Mouse (Mus musculus): Measurements from ENCODE around the gene Sh3d21.
"Not testable (repeated sequence)": the region's sequence is repeated elsewhere in the genome, so short reads cannot be mapped to it uniquely, and the experiment has no call there.

Gene Sh3d21

DNA sequence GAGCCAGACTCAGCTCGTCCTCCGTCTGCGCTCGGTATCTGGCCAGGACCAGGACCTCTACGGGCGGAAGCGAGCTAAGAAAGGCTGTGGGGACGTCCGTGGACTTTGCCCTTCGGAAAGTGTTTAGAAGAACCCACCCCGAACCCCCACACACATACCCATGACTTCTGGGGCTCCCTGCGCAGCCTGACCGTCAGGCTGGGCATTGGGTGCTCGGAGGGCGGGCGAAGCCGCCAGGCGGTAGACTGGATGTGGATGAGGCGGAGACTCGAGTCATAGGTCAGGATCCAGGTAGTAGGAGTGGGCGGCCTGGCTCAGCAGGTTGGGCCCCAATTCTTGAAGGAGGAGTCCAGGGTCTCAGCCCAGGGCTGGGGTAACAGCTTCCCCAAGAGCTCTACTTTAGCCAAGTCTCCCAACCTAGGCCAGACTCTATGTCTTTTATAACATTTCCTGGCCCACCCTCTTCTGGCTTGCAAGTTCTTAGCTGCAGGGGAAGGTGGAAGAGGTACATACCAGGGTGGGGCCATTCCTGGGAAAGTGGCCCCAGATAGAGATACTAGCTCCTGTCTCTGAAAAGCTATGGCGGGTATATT is at the start of gene Sh3d21:
Sh3d21 (minus strand) TSS at position 425 of the 593 bp plus-strand sequence.
- peak in 1 of 2 experiments; percentile 47 for DNase-seq (ENCODE audit: low spot score in 2 of 2)

DNA sequence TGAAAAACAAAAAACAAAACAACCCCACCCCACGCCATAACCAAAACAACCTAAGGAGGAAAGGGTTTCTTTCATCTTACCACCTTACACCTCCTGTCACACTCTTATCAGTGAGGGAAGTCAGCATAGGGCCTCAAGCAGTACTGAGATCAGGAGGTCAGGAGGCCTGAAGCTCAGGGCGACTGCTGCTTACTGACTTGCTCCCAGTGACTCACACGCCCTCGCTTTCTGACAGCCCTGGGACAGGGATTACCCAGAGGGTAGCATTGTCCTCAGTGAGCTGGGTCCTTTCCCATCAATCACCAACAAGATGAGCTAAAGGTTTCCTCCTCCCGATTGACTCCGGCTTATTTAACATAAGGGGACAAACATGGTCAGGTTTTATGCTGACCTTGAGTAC is 43.8 kb upstream of the Sh3d21 start:
- DNase-seq (ENCODE audit: low spot score in 2 of 2), result no peak

DNA sequence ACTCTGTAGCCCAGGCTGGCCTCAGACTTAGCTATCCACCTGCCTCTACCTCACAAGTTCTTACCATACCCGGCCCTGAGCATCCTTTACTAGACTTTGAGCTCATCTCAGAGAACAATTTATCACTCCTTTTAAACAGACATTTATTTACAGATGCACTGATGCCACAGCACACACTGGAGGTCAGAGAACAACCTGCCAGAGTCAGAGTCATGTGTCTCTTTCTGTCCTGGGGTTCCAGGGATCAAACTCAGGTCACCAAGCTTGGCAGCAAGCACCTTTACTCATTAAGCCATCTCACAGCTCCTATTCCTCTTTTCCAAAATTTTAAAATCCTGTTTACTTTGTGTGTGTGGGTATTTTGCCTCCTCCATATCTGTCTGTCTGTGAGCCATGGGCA is 42.1 kb upstream of the Sh3d21 start:
- no peak for DNase-seq (ENCODE audit: low spot score in 2 of 2)

DNA sequence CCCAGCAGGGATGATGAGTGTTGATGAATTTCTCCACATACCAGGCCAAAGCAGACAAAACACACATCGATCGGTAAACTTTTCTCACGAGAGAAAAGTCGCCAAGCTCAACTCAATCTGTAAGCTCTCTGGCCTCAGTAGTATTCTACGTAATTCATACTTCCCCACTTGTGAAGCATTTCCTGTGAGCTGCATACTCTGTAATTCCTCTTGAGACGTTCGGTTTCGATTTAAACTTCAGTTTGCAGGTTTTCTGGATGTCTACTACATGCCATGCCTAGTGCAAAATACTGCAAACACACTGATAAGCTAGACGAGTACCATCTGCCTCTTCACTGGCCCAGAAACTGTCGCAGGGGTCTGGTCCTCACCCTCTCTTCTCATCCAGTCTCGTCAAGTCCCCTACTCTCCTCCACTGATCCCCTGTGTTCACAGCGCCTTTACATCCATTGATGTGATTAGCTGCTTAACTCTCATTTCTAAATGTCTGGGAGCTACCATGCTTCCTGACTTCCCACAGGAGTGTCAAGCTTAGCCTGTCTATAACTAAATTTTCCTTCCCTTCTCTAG is 41.5 kb upstream of the Sh3d21 start:
- DNase-seq (ENCODE audit: low spot score in 2 of 2), result no peak

DNA sequence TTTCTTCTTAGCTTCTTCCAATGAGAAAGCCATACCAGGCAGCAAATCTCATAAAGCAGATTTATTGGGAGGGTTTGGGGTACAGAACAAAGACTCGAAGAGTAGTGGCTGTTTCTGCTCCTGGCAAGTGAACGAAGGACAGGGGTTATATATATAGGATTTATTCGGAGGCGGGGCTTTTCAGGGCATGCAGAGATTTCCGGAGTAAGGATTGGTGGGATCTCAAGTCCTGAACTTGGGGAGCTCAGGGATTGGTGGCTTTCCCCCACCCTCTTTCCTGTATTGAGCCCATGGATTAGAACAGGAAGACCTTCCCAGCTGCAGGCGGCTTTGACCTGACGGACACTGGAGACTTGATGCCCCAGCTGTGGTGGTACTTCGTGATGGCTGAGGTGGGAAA is 40.7 kb upstream of the Sh3d21 start:
- no peak for DNase-seq (ENCODE audit: low spot score in 2 of 2)

DNA sequence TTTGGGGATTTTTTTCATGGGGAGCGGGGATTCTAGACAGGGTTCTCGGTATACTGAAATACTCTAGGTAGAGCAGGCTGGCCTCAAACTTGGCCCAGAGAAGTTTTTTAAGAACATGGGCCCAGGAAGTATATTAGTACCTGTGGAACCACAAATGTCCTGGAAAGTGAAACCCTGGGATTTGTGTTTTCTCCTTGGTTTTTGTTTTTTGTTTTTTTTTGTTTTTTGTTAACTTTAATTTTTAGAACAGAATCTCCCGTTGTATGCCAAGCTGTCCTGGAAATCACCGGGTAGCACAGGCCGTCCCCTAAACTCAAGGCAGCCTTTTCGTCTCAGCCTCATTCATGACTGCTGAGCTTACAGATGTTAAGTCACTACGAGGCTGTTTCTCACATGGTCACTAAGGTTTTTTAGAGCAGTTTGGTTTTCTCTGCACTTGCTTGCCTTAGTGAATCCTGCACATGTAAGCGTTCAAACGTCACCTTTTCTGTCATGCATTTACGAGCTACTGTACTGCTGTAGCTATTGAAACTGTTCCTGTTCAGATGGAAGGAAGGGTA is 40.1 kb upstream of the Sh3d21 start:
- DNase-seq (ENCODE audit: low spot score in 2 of 2), result no peak

DNA sequence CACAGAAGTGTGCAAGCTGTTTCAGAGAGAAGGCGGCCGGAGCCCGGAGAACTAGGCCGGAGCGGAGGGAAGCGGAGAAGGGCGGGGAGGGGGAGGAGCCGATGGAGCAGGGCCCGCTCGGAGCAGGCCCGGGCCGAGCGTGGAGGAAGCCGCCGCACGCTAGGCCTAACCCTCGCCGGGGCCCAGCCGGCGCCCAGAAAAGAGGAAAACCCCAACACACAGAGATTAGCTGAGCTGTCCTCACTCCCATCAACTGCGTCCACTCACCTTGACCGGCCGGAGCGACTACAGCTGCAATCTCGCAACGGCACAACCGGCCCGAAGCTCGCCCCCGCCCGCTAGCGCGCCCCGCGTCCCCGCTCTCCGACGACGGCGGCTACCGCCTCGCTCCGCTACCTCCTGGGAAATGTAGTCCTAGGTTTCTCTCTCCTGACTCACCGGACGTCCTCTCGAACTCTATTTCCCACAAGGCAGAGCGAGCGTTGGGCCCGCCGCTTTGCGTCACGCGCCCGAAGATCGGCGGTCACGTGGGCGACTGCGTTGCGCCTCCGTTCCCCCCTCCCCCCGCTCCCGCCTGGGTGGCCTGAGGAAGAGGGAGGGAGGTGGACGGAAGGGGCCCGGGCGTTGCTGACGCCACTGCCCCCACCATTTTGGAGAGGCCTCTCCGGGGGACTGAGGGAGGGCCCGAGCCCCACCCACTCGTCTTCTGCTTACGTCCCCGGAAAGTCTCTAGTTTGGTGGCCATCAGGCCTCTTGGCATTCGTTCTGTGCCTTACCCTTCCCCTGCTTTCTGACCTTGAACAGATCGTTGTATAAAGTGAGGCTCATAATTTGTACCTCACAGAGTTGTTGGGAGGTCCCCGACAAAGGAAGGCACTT is 39.3 kb upstream of the Sh3d21 start, which contains the start of gene Thrap3:
Thrap3 (minus strand) TSS at position 458 of the 879 bp plus-strand sequence.
- peak; percentile 98 to 99 for DNase-seq (ENCODE audit: low spot score in 2 of 2)

DNA sequence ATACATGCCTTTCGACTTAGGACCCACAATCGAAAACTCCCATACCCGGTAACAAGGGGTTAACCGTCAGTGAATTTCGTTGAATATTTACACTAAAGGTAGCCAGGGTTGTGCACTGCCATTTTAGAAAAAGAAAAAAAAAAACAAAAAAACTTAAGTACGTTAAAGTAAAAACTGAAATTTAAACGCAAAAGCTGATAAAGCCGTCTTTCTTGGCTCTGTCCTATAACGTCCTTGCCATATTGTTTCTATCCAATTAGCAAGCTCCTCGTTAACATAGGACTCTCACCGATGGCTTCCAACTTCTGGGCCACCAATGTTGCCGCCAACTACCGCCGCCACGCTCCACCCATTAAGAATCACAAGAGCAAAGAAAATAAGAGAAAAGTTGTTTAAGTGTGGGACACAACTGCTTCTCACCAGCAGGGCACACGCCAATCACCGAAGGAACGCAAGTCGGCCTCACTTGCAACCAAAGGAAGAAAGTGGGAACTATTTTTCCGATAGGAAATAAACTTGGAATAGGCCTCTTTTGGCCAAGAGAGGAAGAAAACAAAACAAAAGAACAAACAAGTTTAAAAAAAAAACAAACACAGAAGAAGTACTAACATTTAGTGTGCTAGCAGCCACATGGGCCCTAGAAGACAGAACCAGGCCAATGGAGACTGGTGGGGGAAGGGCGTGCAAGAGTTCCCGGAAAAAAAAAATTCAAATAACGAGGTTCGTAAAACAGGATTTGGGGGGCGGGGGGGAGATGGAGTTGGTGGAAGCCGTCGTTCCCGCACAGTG is 38.4 kb upstream of the Sh3d21 start:
- DNase-seq (ENCODE audit: low spot score in 2 of 2), result peak in 1 of 2 experiments; percentile 36

DNA sequence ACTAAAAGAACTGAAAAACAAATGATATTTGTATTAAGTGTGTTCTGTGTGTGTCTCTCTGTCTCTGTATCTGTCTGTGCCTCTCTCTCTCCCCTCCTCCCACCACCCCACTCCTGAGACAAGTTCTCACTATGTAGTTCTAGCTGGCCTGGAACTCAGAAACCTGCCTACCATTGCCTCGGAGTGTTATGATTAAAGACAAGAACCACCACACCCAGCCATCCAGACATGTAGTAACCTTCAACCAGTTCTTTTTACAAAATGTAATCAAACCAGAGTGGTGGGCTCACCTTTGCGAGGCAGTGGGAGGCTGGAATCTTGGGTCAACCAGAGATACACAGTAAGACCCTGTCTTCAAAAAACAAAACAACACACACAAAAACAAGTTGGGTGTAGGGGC is 37.4 kb upstream of the Sh3d21 start:
- DNase-seq (ENCODE audit: low spot score in 2 of 2), result no peak

DNA sequence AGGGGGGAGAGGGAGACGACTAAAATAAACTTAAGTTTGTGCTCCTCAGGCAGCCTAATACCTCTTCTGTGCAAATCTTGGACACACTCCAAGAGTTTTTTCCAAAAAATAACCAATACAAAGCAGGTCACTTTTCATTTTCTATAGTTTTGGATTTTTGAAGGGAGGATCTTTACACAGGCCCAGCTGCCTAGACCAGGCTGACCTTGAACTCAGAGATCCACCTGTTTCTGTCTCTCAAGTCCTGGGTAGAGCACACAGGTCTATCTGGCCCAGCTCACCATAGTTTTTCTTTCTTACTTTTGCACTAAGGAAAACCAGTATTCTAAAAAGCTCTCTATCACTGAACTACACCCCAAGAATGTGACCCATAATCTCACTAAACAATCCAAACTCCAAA is 36.7 kb upstream of the Sh3d21 start:
- DNase-seq (ENCODE audit: low spot score in 2 of 2), result no peak

DNA sequence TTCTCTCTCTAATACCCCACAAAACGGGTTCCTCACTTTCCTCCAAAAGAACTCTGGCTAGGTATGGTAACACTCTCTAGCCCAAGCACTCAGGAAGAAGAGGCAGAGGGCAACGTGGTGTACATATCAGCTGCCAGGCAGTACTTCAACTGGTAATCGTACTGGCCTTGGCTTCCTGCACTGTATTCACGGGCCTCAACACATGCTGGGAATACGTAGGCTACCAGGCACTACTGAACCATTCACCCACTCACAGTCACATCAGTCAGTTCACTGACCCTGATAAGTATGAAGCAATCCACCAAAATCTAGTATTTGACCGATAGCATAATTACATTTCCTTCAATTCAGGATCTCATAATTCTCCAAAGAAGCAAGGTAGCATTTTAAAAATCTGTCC is 36.3 kb upstream of the Sh3d21 start:
- DNase-seq (ENCODE audit: low spot score in 2 of 2), result no peak

DNA sequence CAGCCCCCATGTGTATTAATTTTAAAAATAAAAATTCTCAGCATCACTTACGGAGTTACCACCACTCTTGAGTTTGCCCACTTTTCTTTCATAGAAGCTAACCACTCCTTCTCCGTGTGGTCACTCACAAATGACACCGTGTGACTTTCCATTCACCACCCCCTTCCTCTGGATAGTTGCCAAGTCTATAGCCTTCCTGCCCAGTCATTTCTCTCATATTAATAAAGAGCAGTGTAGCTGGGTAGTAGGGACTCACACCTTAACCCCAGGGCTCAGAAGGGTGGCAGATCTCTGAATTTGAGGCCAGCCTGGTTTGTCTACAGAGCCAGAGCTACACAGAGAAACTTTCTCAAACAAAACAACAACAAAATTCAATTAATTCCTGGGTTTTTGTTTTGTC is 34.2 kb upstream of the Sh3d21 start:
- DNase-seq (ENCODE audit: low spot score in 2 of 2), result peak in 1 of 2 experiments; percentile 17

DNA sequence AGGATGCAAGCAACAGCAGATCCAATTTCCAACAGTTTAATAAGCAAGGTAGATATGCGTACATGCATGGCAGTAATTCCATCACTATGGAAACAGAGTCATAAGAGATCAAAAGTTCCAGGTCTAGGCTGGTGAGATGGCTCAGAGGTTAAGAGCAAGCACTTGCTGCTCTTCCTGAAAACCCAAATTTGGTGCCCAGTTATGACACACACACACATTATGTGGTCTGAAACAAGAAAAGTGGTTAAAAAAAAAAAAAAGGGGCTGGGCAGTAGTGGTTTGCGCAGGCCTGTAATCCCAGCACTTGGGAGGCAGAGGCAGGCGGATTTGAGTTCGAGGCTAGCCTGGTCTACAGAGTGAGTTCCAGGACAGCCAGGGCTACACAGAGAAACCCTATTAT is 31.6 kb upstream of the Sh3d21 start:
- no peak for DNase-seq (ENCODE audit: low spot score in 2 of 2)

DNA sequence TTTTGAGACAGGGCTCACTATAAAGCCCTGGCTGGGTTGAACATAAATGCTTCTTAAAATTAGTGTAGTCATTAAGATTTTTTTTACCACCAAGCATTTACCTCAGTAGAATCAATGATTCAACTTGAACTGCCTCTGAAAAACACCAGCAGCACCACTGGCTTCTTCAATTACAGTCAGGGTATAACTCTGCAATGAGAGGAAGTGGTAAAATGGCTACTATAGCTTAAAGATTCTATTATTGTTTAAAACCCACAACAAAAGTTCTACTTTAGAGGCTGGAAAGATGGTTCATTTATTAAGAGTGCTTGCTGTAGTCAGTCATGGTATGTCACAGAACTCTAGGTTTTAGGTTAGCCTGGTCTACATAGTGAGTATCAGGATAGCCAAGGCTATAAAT is 30.9 kb upstream of the Sh3d21 start:
- no peak for DNase-seq (ENCODE audit: low spot score in 2 of 2)

DNA sequence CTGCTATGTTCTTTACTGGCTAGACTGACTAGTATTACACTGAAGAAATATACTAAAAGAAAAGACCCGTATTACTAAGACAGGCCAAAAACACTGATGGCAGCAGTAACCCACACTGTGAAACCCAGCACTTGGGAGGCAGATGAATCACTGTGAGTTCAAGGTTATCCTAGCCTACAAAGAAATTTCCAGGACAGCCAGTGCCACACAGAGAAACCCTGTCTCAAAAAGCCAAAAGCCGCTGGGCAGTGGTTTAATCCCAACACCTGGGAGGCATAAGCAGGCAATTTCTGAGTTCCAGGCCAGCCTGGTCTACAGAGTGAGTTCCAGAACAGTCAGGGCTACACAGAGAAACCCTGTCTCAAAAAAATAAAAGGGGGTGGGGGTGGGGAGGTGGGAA is 27.3 kb upstream of the Sh3d21 start:
- DNase-seq (ENCODE audit: low spot score in 2 of 2), result no peak

DNA sequence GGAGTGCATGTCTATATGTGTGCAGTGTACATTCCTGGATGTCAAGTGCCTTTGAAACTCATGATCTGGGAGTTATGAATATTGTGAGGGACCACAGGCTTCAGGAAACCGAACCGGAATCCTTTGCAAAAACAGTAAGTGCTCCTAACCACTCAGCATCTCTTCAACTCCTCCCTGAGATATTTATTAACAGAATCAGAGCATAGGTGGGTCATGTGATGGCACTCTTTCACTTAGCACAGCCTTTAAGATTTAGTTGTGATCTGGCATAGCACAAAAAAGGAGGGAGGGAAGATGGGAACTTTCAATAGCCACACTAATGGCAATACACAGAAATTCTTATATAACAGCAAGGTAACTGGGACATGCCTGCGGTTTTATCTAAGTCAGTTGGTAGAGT is 23.8 kb upstream of the Sh3d21 start:
- DNase-seq (ENCODE audit: low spot score in 2 of 2), result no peak

DNA sequence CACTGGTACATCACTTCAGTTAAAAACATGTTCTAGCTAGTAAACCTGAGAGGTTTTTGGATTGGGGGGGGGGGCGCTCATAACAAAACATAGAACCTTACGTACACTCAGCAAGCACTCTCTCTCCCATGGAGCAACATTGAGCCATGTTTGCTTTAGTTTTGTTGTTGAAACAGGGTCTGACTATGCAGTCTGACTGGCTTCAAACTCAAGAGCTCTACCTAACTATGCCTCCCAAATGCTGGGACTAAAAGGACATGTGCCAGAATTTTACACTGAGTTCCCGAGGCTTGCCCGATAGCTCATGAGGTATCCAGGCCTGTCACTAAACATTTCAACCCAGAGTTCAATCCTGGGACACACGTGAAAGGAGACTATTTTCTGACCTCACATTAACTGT is 19.7 kb upstream of the Sh3d21 start:
- no peak for DNase-seq (ENCODE audit: low spot score in 2 of 2)

DNA sequence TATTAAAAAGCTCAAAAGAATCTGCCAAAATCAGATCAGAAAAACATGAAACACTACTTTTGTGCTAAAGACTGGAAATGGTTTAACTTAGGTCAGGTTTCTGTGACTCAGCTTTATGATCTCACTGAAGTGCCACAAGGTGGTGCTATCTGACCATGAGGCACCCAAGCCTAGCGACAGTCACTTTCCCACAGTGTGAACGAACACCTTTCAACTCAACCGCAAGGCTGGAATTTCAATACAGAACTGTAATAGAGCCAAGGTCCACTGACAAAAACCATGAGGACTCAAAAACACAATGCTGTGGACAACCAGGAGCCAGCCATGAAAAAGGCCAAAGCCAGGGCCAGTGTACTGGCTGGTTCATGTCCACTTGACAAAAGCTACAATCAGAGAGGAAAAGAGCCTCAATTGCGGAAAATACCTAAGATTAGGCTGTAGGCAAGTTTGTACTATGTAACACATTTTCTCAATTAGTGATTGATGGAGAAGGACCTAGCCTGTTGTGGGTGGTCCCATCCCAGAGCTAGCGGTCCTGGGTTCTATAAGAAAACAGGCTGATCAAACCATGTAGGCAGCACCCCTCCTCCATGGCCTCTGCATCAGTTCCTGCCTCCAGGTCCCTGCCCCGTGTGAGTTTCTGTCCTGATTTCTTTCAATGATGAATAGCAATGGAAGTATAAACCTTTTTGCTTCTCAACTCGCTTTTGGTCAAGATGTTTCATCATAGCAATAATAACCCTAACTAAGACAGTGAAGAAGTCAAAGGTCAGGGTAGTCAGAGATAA is 18.1 kb upstream of the Sh3d21 start:
- DNase-seq (ENCODE audit: low spot score in 2 of 2), result peak in 1 of 2 experiments; percentile 51

DNA sequence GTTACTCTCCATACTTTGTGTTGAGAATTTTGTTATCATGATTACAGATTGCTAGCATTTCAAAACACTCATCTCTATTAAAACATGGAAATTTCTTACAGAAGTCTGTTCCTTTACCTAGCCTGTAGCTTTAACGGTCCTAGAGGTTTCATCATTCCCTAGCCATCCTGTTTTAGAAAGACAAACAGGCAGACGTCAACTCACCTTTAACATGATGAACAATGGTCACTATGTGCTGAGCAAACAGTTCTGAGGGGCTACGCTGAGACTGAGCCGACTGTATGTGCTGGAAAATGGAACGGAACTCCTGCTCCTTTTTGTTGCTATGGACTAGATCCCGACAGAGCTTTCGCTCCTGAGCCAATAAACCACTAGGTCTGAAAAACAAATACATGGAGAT is 12.7 kb upstream of the Sh3d21 start:
- not testable (repeated sequence) for DNase-seq (ENCODE audit: low spot score in 2 of 2)

DNA sequence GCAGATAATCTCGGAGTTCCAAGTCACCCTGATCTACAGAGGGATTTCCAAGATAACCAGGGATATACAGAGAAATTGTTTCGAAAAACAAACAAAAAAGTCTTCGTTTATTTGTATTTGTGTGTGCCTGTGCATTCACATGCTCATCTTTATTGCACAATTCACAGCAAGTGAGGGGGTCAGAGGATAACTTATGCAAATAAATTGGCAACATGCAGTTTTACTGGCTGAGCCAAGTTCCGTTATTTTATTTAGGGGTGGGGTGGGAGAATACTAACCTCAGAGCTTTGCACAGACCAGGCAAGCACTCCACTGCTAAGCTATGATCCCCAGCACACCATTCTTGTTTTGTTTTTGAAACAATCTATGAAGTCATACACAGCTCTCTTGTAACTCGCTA is 10.5 kb upstream of the Sh3d21 start:
- DNase-seq (ENCODE audit: low spot score in 2 of 2), result no peak

DNA sequence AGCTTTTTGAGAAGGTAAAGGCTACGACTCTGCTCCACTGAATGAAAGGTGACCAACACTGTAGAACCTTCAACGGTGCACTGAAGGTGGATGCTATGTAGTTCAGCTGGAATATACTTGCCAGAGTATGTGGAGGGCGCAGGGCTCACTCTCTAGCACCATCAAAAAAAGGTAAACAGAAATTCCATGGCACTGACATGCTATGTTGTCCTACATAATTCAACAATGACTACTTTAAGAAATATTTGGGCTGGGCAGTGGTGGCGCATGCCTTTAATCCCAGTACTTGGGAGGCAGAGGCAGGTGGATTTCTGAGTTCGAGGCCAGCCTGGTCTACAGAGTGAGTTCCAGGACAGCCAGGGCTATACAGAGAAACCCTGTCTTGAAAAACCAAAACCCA is 7.4 kb upstream of the Sh3d21 start:
- not testable (repeated sequence) for DNase-seq (ENCODE audit: low spot score in 2 of 2)
